Mouse (Mus musculus): ENCODE results near the gene Olfr985. TPM values are rescaled to one million over a fixed set of nuclear protein-coding genes. Genes with fewer than 3 reads are reported as not detected.

Gene Olfr985
- polyA plus RNA-seq, 1 experiment from 2014 or later: not detected

GRCm38 (mm10) chr9:40116645-40117286 is 13.2 kb downstream of the Olfr985 start:
- ATAC-seq (ENCODE audit: low FRiP score): no peak
- Histone ChIP-seq H3K4me3 (ENCODE audit: low read depth, low read length) (no peak overlapping the region), H3K9ac (ENCODE audit: low read depth, low read length) (no peak overlapping the region), H3K9me3 (ENCODE audit: control insufficient read depth, low read length) (no peaks in the 10 kb centered on the region), H3K4me1 (replicated peaks; ENCODE audit: control insufficient read depth, insufficient read depth, low read length) (no peaks in the 10 kb centered on the region), H3K36me3 (ENCODE audit: control insufficient read depth, insufficient read depth, low read length) (no peaks in the 10 kb centered on the region), H3K4me2 (replicated peaks; ENCODE audit: low read depth, low read length) (no peak overlapping the region), H3K27me3 (ENCODE audit: control insufficient read depth, insufficient read depth, low read length) (no peaks in the 10 kb centered on the region), H3K27ac (ENCODE audit: low read depth, low read length) (no peak overlapping the region)
- DNase-seq (ENCODE audit: low spot score): no peak
- 75% methylated on average over 10 of the region's 10 CpGs for WGBS

DNA sequence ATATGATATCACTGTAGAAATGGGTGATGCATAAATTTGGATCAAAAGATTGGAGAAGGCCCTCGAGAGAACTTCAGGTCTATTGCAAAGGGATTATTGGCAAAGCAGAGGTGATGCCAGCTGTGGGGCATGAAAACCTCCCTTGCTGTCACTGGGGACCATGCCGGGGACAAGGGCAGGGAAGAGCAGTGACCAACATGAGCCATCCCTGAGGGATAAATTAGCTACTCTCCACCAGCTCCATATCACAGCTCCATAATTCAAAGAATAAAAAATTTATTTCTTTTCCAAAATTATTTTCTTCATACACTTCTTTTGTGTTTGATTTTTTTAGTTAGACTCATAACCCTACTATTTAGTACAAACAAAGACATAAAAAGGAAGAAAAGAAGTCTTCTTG is 15.9 kb downstream of the Olfr985 start, which contains the start of gene Olfr984:
TSS of gene Olfr984 (minus strand) at position 101 of the 400 bp plus-strand sequence.
- ATAC-seq (ENCODE audit: low FRiP score): no peak
- Histone ChIP-seq H3K4me2 (replicated peaks; ENCODE audit: low read depth, low read length) (no peak within 1 kb of the TSS), H3K9ac (ENCODE audit: low read depth, low read length) (no peak within 1 kb of the TSS), H3K4me1 (replicated peaks; ENCODE audit: control insufficient read depth, insufficient read depth, low read length) (no peaks in the 10 kb centered on the region), H3K27ac (ENCODE audit: low read depth, low read length) (no peak within 1 kb of the TSS), H3K4me3 (ENCODE audit: low read depth, low read length) (no peak within 1 kb of the TSS), H3K36me3 (ENCODE audit: control insufficient read depth, insufficient read depth, low read length) (no peaks in the 10 kb centered on the region), H3K27me3 (ENCODE audit: control insufficient read depth, insufficient read depth, low read length) (no peaks in the 10 kb centered on the region), H3K9me3 (ENCODE audit: control insufficient read depth, low read length) (no peaks in the 10 kb centered on the region)
- 93% methylated on average over 2 of the region's 2 CpGs for WGBS
- DNase-seq (ENCODE audit: low spot score): no peak

DNA sequence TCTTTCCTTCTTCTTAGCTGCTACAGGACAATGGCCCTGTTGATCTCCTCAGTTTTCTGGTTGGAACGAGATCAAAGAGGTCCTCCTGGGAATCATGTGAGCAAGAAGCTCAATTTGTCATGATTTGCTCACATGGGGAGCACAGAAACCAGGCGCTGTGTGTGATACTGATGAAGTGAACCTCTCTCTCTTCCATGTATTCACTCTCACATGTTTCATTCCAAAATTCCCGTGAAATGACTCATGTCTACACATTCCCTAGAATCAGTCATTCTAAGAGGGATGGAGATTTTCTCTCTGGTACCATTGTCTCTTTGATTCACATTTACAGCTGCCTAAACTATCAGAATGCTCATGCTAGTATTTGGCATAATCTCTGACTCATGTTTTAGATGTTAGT is 35.2 kb downstream of the Olfr985 start:
- H3K9ac ChIP-seq (ENCODE audit: low read depth, low read length): no peak overlapping the region
- no peaks in the 10 kb centered on the region for H3K27me3 ChIP-seq (ENCODE audit: control insufficient read depth, insufficient read depth, low read length)
- no peak overlapping the region for H3K4me3 ChIP-seq (ENCODE audit: low read depth, low read length)
- no peaks in the 10 kb centered on the region for H3K4me1 ChIP-seq (replicated peaks; ENCODE audit: control insufficient read depth, insufficient read depth, low read length)
- ATAC-seq (ENCODE audit: low FRiP score) (no peak), DNase-seq (ENCODE audit: low spot score) (no peak)
- H3K4me2 ChIP-seq (replicated peaks; ENCODE audit: low read depth, low read length): no peak overlapping the region
- no peaks in the 10 kb centered on the region for H3K9me3 ChIP-seq (ENCODE audit: control insufficient read depth, low read length)
- H3K27ac ChIP-seq (ENCODE audit: low read depth, low read length): no peak overlapping the region
- H3K36me3 ChIP-seq (ENCODE audit: control insufficient read depth, insufficient read depth, low read length): no peaks in the 10 kb centered on the region
- 71% methylated on average over 3 of the region's 3 CpGs for WGBS

DNA sequence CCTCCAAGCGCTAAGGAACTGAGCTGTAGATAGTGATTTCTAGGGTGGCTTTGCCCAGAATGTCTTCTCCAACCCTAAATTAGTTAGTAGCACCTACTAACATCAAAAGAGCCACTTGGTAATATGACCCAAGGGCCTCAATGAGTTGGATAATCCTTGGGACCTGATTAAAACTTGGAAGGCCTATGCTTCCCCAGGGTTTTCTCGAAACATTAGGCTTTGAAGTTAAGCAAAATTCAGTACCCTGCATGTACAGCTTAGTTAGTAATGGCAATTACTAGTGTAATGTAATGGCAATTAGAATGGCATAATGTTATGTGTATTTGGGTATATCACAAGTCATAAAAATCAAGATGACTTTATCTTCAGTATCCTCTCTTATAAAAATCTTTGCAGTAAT is 36.5 kb downstream of the Olfr985 start, which contains the start of gene Olfr983:
TSS of gene Olfr983 (minus strand) at position 101 of the 400 bp plus-strand sequence.
- no peak within 1 kb of the TSS for H3K4me2 ChIP-seq (replicated peaks; ENCODE audit: low read depth, low read length)
- H3K4me3 ChIP-seq (ENCODE audit: low read depth, low read length): no peak within 1 kb of the TSS
- H3K9me3 ChIP-seq (ENCODE audit: control insufficient read depth, low read length): no peaks in the 10 kb centered on the region
- H3K27me3 ChIP-seq (ENCODE audit: control insufficient read depth, insufficient read depth, low read length): no peaks in the 10 kb centered on the region
- no peak within 1 kb of the TSS for H3K27ac ChIP-seq (ENCODE audit: low read depth, low read length)
- WGBS: 78% methylated on average over 2 of the region's 2 CpGs
- H3K36me3 ChIP-seq (ENCODE audit: control insufficient read depth, insufficient read depth, low read length): no peaks in the 10 kb centered on the region
- H3K4me1 ChIP-seq (replicated peaks; ENCODE audit: control insufficient read depth, insufficient read depth, low read length): no peaks in the 10 kb centered on the region
- ATAC-seq (ENCODE audit: low FRiP score): no peak
- no peak for DNase-seq (ENCODE audit: low spot score)
- H3K9ac ChIP-seq (ENCODE audit: low read depth, low read length): no peak within 1 kb of the TSS

Other genes starting within 250 kb of the Olfr985 start
- gene Olfr229, start 222.8 kb downstream of the Olfr985 start, polyA plus RNA-seq (2014; fragmentation: Nextera tagmentation; extraction: Ambion mirVana): not detected in 2 replicates
- gene Olfr974, start 192.7 kb downstream of the Olfr985 start, polyA plus RNA-seq (2014; fragmentation: Nextera tagmentation; extraction: Ambion mirVana): not detected in 2 replicates
- not detected in 2 replicates for gene Olfr975, start 178.1 kb downstream of the Olfr985 start, polyA plus RNA-seq (2014; fragmentation: Nextera tagmentation; extraction: Ambion mirVana)
- gene Olfr976, start 169.1 kb downstream of the Olfr985 start, polyA plus RNA-seq (2014; fragmentation: Nextera tagmentation; extraction: Ambion mirVana): not detected in 2 replicates
- gene Olfr978, start 138.1 kb downstream of the Olfr985 start, polyA plus RNA-seq (2014; fragmentation: Nextera tagmentation; extraction: Ambion mirVana): not detected in 2 replicates
- gene Olfr979, start 126.7 kb downstream of the Olfr985 start, polyA plus RNA-seq (2014; fragmentation: Nextera tagmentation; extraction: Ambion mirVana): not detected in 2 replicates
- gene Olfr980, start 120.6 kb downstream of the Olfr985 start, polyA plus RNA-seq (2014; fragmentation: Nextera tagmentation; extraction: Ambion mirVana): not detected in 2 replicates
- not detected in 2 replicates for gene Olfr981, start 108.7 kb downstream of the Olfr985 start, polyA plus RNA-seq (2014; fragmentation: Nextera tagmentation; extraction: Ambion mirVana)
- not detected in 2 replicates for gene Olfr982, start 56.4 kb downstream of the Olfr985 start, polyA plus RNA-seq (2014; fragmentation: Nextera tagmentation; extraction: Ambion mirVana)
- gene Olfr983, start 36.6 kb downstream of the Olfr985 start, polyA plus RNA-seq (2014; fragmentation: Nextera tagmentation; extraction: Ambion mirVana): not detected in 2 replicates
- not detected in 2 replicates for gene Olfr984, start 16.0 kb downstream of the Olfr985 start, polyA plus RNA-seq (2014; fragmentation: Nextera tagmentation; extraction: Ambion mirVana)
- not detected in 2 replicates for gene Tmem225, start 17.9 kb upstream of the Olfr985 start, polyA plus RNA-seq (2014; fragmentation: Nextera tagmentation; extraction: Ambion mirVana)
- not detected in 2 replicates for gene Olfr986, start 50.7 kb upstream of the Olfr985 start, polyA plus RNA-seq (2014; fragmentation: Nextera tagmentation; extraction: Ambion mirVana)
- 5.6 and 8.6 TPM in 2 replicates for gene Zfp202, start 62.1 kb upstream of the Olfr985 start, polyA plus RNA-seq (2014; fragmentation: Nextera tagmentation; extraction: Ambion mirVana)
- gene Scn3b, start 139.0 kb upstream of the Olfr985 start, polyA plus RNA-seq (2014; fragmentation: Nextera tagmentation; extraction: Ambion mirVana): 22.5 and 23.5 TPM in 2 replicates